Mouse (Mus musculus): ENCODE data around the gene Mup9. TPM values are rescaled to one million over a fixed set of nuclear protein-coding genes. Genes with fewer than 3 reads are reported as not detected.
"Not testable (repeated sequence)": the region's sequence is repeated elsewhere in the genome, so short reads cannot be mapped to it uniquely, and the experiment has no call there.

Gene Mup9
- polyA plus RNA-seq (2015; fragmentation: Nextera tagmentation; extraction: Ambion mirVana), result not detected in 2 replicates

GRCm38 (mm10) chr4:60421852-60422251 is at the start of gene Mup9:
Mup9 (minus strand) TSS chr4:60421952.
- H3K36me3 ChIP-seq (ENCODE audit: control insufficient read depth, insufficient read depth, low read length); H3K4me1 ChIP-seq (ENCODE audit: control insufficient read depth, insufficient read depth, low read length); H3K9me3 ChIP-seq (replicated peaks; ENCODE audit: control insufficient read depth, low read length, poor library complexity, severe bottlenecking); H3K4me3 ChIP-seq (ENCODE audit: low read depth, low read length); H3K27ac ChIP-seq (ENCODE audit: low read length); H3K27me3 ChIP-seq (ENCODE audit: control insufficient read depth, insufficient read depth, low read depth, low read length); ATAC-seq; H3K9ac ChIP-seq (ENCODE audit: low read depth, low read length); H3K4me2 ChIP-seq (ENCODE audit: low read length): not testable (repeated sequence)
- whole genome bisulfite sequencing, result 82% methylated on average over 3 of the region's 3 CpGs

Other genes starting within 250 kb of the Mup9 start
- not detected in 2 replicates for gene Mup8, start 199.4 kb downstream of the Mup9 start, polyA plus RNA-seq (2015; fragmentation: Nextera tagmentation; extraction: Ambion mirVana)
- not detected in 2 replicates for gene Mup1, start 80.0 kb upstream of the Mup9 start, polyA plus RNA-seq (2015; fragmentation: Nextera tagmentation; extraction: Ambion mirVana)
- gene Mup10, start 160.2 kb upstream of the Mup9 start, polyA plus RNA-seq (2015; fragmentation: Nextera tagmentation; extraction: Ambion mirVana), result not detected in 2 replicates
- not detected in 2 replicates for gene Mup11, start 240.5 kb upstream of the Mup9 start, polyA plus RNA-seq (2015; fragmentation: Nextera tagmentation; extraction: Ambion mirVana)

Measured in midbrain, embryonic 16.5 days (tissue).